In genomic region chr9:28402770-28403650, GRCm38 (mm10) we compare ENCODE assay signal across 8 mouse cellular contexts.
DNase-seq lines count a peak whose midpoint lies in the region; ATAC-seq and TF ChIP-seq lines count a peak whose summit lies in the region.

No protein-coding gene starts in this region.

- peak overlapping the region; percentile 98 for H3K4me2 ChIP-seq in heart, embryonic 11.5 days
- peak overlapping the region; percentile 99 for H3K4me2 ChIP-seq in midbrain, embryonic 15.5 days

- 2% methylated on average over 43 of the region's 56 CpGs for WGBS in heart, embryonic 11.5 days (ENCODE audit: insufficient replicate concordance)
- WGBS in midbrain, embryonic 15.5 days: 1% methylated on average over 56 of the region's 56 CpGs

- peak overlapping the region; percentile 67 for H3K9ac ChIP-seq in heart, embryonic 11.5 days (ENCODE audit: low read depth, low read length)
- H3K9ac ChIP-seq in midbrain, embryonic 15.5 days: peak overlapping the region; percentile 55

- no peak for TF ChIP-seq CTCF in left cerebral cortex, adult 2 months (IDR thresholded peaks at IDR 0.05)

- intact Hi-C loops in left cerebral cortex, adult 2 months (cut with DNase I): loop anchor here (2.0 to 10.0 kb wide), 7 partner anchors 38 to 1054 kb away; no protein-coding TSS in a partner anchor

- H3K4me1 ChIP-seq in heart, embryonic 11.5 days (ENCODE audit: control insufficient read depth, insufficient read depth, low read length): 0 out of 2 replicates have a peak, but pooled peaks cover 2% of the 10 kb centered on the region
- peaks cover 24% of the 10 kb centered on the region for H3K4me1 ChIP-seq in midbrain, embryonic 15.5 days

- ATAC-seq in heart, embryonic 11.5 days (replicated peaks; ENCODE audit: insufficient number of reproducible peaks, low FRiP score, low TSS enrichment): peak; percentile 35; the same call in 1 of the 2 replicates
- peak; percentile 89 for ATAC-seq in midbrain, embryonic 15.5 days (replicated peaks)

- peak; percentile 8 for DNase-seq in thymus, postnatal 4 days
- no peak for DNase-seq in thymus, postnatal 10 days (ENCODE audit: low spot score in 2 of 2)
- peak; percentile 69 for DNase-seq in embryo, embryonic 10 days (ENCODE audit: low spot score)
- peak; percentile 77 to 83 for DNase-seq in left cerebral cortex, adult 2 months (ENCODE audit: extremely low spot score in 1 of 2, low spot score in 2 of 2)
- peak; percentile 9 for DNase-seq in yolk sac, embryonic 10.5 days (ENCODE audit: low spot score)
- DNase-seq in B cell, adult 2 months: no peak

- peak overlapping the region; percentile 59 for H3K4me3 ChIP-seq in heart, embryonic 11.5 days (ENCODE audit: low read depth, low read length)
- peak overlapping the region; percentile 67 for H3K4me3 ChIP-seq in left cerebral cortex, adult 2 months
- peak overlapping the region; percentile 60 for H3K4me3 ChIP-seq in midbrain, embryonic 15.5 days

- H3K27ac ChIP-seq in heart, embryonic 11.5 days (ENCODE audit: low read depth, low read length): no peak overlapping the region
- peak overlapping the region; percentile 96 for H3K27ac ChIP-seq in left cerebral cortex, adult 2 months
- H3K27ac ChIP-seq in midbrain, embryonic 15.5 days: peak overlapping the region; percentile 63

- peaks cover 24% of the 10 kb centered on the region for H3K27me3 ChIP-seq in heart, embryonic 11.5 days (ENCODE audit: control insufficient read depth, insufficient read depth, low read length)
- no peaks in the 10 kb centered on the region for H3K27me3 ChIP-seq in midbrain, embryonic 15.5 days (replicated peaks)

- no peaks in the 10 kb centered on the region for H3K9me3 ChIP-seq in heart, embryonic 11.5 days (replicated peaks; ENCODE audit: control insufficient read depth, low read length)
- H3K9me3 ChIP-seq in midbrain, embryonic 15.5 days: no peaks in the 10 kb centered on the region

- no peaks in the 10 kb centered on the region for H3K36me3 ChIP-seq in heart, embryonic 11.5 days (ENCODE audit: control insufficient read depth, insufficient read depth, low read length)
- no peaks in the 10 kb centered on the region for H3K36me3 ChIP-seq in midbrain, embryonic 15.5 days (replicated peaks)

Comparison
In these comparisons a context has a peak if more than half of its experiments do, and no peak if none do; other contexts are left out.
1. DNase-seq: peak in thymus, postnatal 4 days (single experiment), embryo, embryonic 10 days (single experiment), left cerebral cortex, adult 2 months (2 of 2) and yolk sac, embryonic 10.5 days (single experiment); none in thymus, postnatal 10 days (0 of 2) and B cell, adult 2 months (0 of 2).
2. Peak in every context shown above with its lines, with median percentiles within 50 percentile points of each other: H3K4me3 ChIP-seq.